Mouse (Mus musculus): ENCODE measurements at regions not wholly inside any gene's neighbourhood (a gene's known extent, or its start where the extent isn't known, plus 50 kb on each side); places are given as distances from the start of the nearest gene placed in this dataset.

GRCm38 (mm10) chr10:117561279-117561820 lies 68.0 kb upstream of the Cpm start:
- no peak for TF ChIP-seq POLR2A (IDR thresholded peaks at IDR 0.05; ENCODE audit: low read depth, low read length)
- TF ChIP-seq CTCF (conservative IDR thresholded peaks at IDR 0.05 in 1 of 2, IDR thresholded peaks at IDR 0.05 in 1 of 2; ENCODE audit: low read depth in 2 of 2, low read length in 2 of 2): no peak
- TF ChIP-seq ZMIZ1 (IDR thresholded peaks at IDR 0.05; ENCODE audit: low read depth, low read length): no peak
- no peak for TF ChIP-seq KAT2A (IDR thresholded peaks at IDR 0.05; ENCODE audit: insufficient replicate concordance, low read length)
- TF ChIP-seq MEF2A (IDR thresholded peaks at IDR 0.05; ENCODE audit: borderline replicate concordance, low read depth, low read length): no peak
- TF ChIP-seq CHD1 (IDR thresholded peaks at IDR 0.05; ENCODE audit: low read depth, low read length): no peak
- TF ChIP-seq BHLHE40 (IDR thresholded peaks at IDR 0.05; ENCODE audit: low read depth, low read length): no peak
- TF ChIP-seq EP300 (IDR thresholded peaks at IDR 0.05; ENCODE audit: low read length): no peak
- TF ChIP-seq NRF1 (IDR thresholded peaks at IDR 0.05; ENCODE audit: low read depth, low read length): no peak
- TF ChIP-seq CHD2 (IDR thresholded peaks at IDR 0.05; ENCODE audit: low read length): no peak
- no peak for TF ChIP-seq SMC3 (IDR thresholded peaks at IDR 0.05; ENCODE audit: low read depth, low read length)
- TF ChIP-seq JUN (IDR thresholded peaks at IDR 0.05; ENCODE audit: insufficient read depth, low read depth, low read length): no peak

Measured in CH12.LX (cell line).